Comparison of ENCODE assay signal across 8 mouse cellular contexts in the genomic region with DNA sequence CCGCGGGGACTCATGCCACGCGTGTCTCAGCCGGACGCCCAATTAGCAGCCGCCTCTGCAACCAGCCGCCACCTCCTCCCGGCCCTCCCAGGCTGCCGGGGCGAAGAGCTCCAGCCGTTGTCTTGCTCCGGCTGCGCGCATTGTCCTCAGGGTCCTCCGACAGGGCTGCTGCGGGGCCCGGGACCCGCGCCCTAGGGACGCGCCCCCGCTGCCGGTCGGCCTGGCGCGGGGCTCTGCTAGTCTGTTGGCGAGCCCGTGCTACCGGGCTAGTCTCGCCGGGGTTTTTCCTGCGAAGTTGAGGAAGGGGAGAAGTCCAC. TPM values are rescaled to one million over a fixed set of nuclear protein-coding genes. Genes with fewer than 3 reads are reported as not detected.
DNase-seq lines count a peak whose midpoint lies in the region; ATAC-seq and TF ChIP-seq lines count a peak whose summit lies in the region.

No protein-coding gene starts in this region.

- under 1% methylated on average over 33 of the region's 33 CpGs for WGBS in lung, adult 2 months
- 0% methylated on average over 33 of the region's 33 CpGs for WGBS in embryonic facial prominence, embryonic 13.5 days
- under 1% methylated on average over 33 of the region's 33 CpGs for WGBS in intestine, embryonic 15.5 days
- WGBS in neural tube, embryonic 12.5 days, result under 1% methylated on average over 33 of the region's 33 CpGs

- H3K4me1 ChIP-seq in lung, adult 2 months (ENCODE audit: control insufficient read depth, insufficient read depth, low read length), result peaks cover 2% of the 10 kb centered on the region
- peaks cover 20% of the 10 kb centered on the region for H3K4me1 ChIP-seq in embryonic facial prominence, embryonic 13.5 days
- peaks cover 2% of the 10 kb centered on the region; the same call in 1 of the 2 replicates for H3K4me1 ChIP-seq in intestine, embryonic 15.5 days (replicated peaks)
- peaks cover 14% of the 10 kb centered on the region for H3K4me1 ChIP-seq in neural tube, embryonic 12.5 days

- peak; percentile 8; the same call in 1 of the 2 replicates for ATAC-seq in embryonic facial prominence, embryonic 13.5 days (ENCODE audit: insufficient number of reproducible peaks, insufficient read depth, low FRiP score, low TSS enrichment, low read depth)
- peak; percentile 41 for ATAC-seq in intestine, embryonic 15.5 days
- peak; percentile 48 for ATAC-seq in neural tube, embryonic 12.5 days (ENCODE audit: low FRiP score, low read depth)
- no peak for ATAC-seq in megakaryocyte-erythroid progenitor cell, adult 5-6 weeks (replicated peaks; ENCODE audit: low FRiP score, low TSS enrichment, poor library complexity, severe bottlenecking)
- ATAC-seq in monocyte, adult 5-6 weeks (replicated peaks; ENCODE audit: insufficient number of reproducible peaks, low FRiP score, low TSS enrichment, poor library complexity, severe bottlenecking), result no peak

- TF ChIP-seq POLR2A in lung, adult 2 months (IDR thresholded peaks at IDR 0.05; ENCODE audit: borderline replicate concordance, extremely low read depth, low read depth, low read length), result no peak

- DNase-seq in lung, adult 2 months, result no peak
- no peak for DNase-seq in lung, postnatal 25 days (ENCODE audit: low spot score)
- DNase-seq in ovary, adult 18-20 months (ENCODE audit: low spot score), result no peak

- H3K9me3 ChIP-seq in embryonic facial prominence, embryonic 13.5 days, result no peaks in the 10 kb centered on the region
- no peaks in the 10 kb centered on the region for H3K9me3 ChIP-seq in intestine, embryonic 15.5 days
- no peaks in the 10 kb centered on the region for H3K9me3 ChIP-seq in neural tube, embryonic 12.5 days

- H3K9ac ChIP-seq in embryonic facial prominence, embryonic 13.5 days, result peak overlapping the region; percentile 92
- peak overlapping the region; percentile 83 for H3K9ac ChIP-seq in intestine, embryonic 15.5 days
- H3K9ac ChIP-seq in neural tube, embryonic 12.5 days, result peak overlapping the region; percentile 88

- peaks cover 8% of the 10 kb centered on the region; the same call in 1 of the 2 replicates for H3K36me3 ChIP-seq in embryonic facial prominence, embryonic 13.5 days
- H3K36me3 ChIP-seq in intestine, embryonic 15.5 days, result no peaks in the 10 kb centered on the region
- no peaks in the 10 kb centered on the region for H3K36me3 ChIP-seq in neural tube, embryonic 12.5 days

- H3K27ac ChIP-seq in embryonic facial prominence, embryonic 13.5 days, result peak overlapping the region; percentile 96
- peak overlapping the region; percentile 89 for H3K27ac ChIP-seq in intestine, embryonic 15.5 days
- H3K27ac ChIP-seq in neural tube, embryonic 12.5 days, result peak overlapping the region; percentile 71

- TF ChIP-seq CTCF in lung, adult 2 months (IDR thresholded peaks at IDR 0.05; ENCODE audit: insufficient read depth, low read length), result no peak

- H3K4me3 ChIP-seq in lung, adult 2 months (replicated peaks; ENCODE audit: extremely low read depth, low read depth, low read length), result peak overlapping the region; percentile 64
- H3K4me3 ChIP-seq in embryonic facial prominence, embryonic 13.5 days, result peak overlapping the region; percentile 89
- peak overlapping the region; percentile 86 for H3K4me3 ChIP-seq in intestine, embryonic 15.5 days (replicated peaks)
- peak overlapping the region; percentile 79 for H3K4me3 ChIP-seq in neural tube, embryonic 12.5 days

- peak overlapping the region; percentile 86 for H3K4me2 ChIP-seq in embryonic facial prominence, embryonic 13.5 days
- peak overlapping the region; percentile 85 for H3K4me2 ChIP-seq in intestine, embryonic 15.5 days (replicated peaks)
- peak overlapping the region; percentile 64 for H3K4me2 ChIP-seq in neural tube, embryonic 12.5 days (replicated peaks)

- no peaks in the 10 kb centered on the region for H3K27me3 ChIP-seq in embryonic facial prominence, embryonic 13.5 days
- H3K27me3 ChIP-seq in intestine, embryonic 15.5 days (replicated peaks), result no peaks in the 10 kb centered on the region
- H3K27me3 ChIP-seq in neural tube, embryonic 12.5 days (replicated peaks), result no peaks in the 10 kb centered on the region

RNA-seq across cellular contexts. Expression of gene B430305J03Rik, which starts 1.1 kb away (rescaled TPM):
- polyA plus RNA-seq in lung, adult 2 months (2012; rRNA removed), result 0.14 and 0.20 TPM in 2 replicates
- not detected in 2 replicates for polyA plus RNA-seq in embryonic facial prominence, embryonic 13.5 days (2015; fragmentation: Nextera tagmentation; extraction: Ambion mirVana)
- polyA plus RNA-seq in intestine, embryonic 15.5 days (2015; fragmentation: Nextera tagmentation; extraction: Ambion mirVana), result not detected in 2 replicates
- not detected in 2 replicates for polyA plus RNA-seq in neural tube, embryonic 12.5 days (2016; fragmentation: Nextera tagmentation; extraction: Ambion mirVana)
- 0.17 and 0.28 TPM in 2 replicates for total RNA-seq in megakaryocyte-erythroid progenitor cell, adult 5-6 weeks (2014; fragmentation: Nextera tagmentation)
- 0.05 and 0.19 TPM in 2 replicates for total RNA-seq in megakaryocyte-erythroid progenitor cell, adult 5-6 weeks (2017)
- total RNA-seq in monocyte, adult 5-6 weeks (2017), result 1.1 to 1.9 TPM (median 1.7 TPM) in 3 replicates

RNA-seq across cellular contexts. Expression of gene Rap2b, which starts 3.2 kb away (rescaled TPM):
- 4.1 and 5.1 TPM in 2 replicates for polyA plus RNA-seq in lung, adult 2 months (2012; rRNA removed)
- 19.2 and 20.0 TPM in 2 replicates for polyA plus RNA-seq in embryonic facial prominence, embryonic 13.5 days (2015; fragmentation: Nextera tagmentation; extraction: Ambion mirVana)
- 6.8 and 8.3 TPM in 2 replicates for polyA plus RNA-seq in intestine, embryonic 15.5 days (2015; fragmentation: Nextera tagmentation; extraction: Ambion mirVana)
- polyA plus RNA-seq in neural tube, embryonic 12.5 days (2016; fragmentation: Nextera tagmentation; extraction: Ambion mirVana), result 13.6 and 14.6 TPM in 2 replicates
- 5.1 and 6.0 TPM in 2 replicates for total RNA-seq in megakaryocyte-erythroid progenitor cell, adult 5-6 weeks (2014; fragmentation: Nextera tagmentation)
- 9.6 and 11.4 TPM in 2 replicates for total RNA-seq in megakaryocyte-erythroid progenitor cell, adult 5-6 weeks (2017)
- 19.0 to 29.0 TPM (median 24.3 TPM) in 3 replicates for total RNA-seq in monocyte, adult 5-6 weeks (2017)

Comparison
In these comparisons a context has a peak if more than half of its experiments do, and no peak if none do; other contexts are left out.
1. ATAC-seq: peak in embryonic facial prominence, embryonic 13.5 days (single experiment), intestine, embryonic 15.5 days (single experiment) and neural tube, embryonic 12.5 days (single experiment); none in megakaryocyte-erythroid progenitor cell, adult 5-6 weeks (single experiment) and monocyte, adult 5-6 weeks (single experiment).
2. Peak in every context shown above with its lines, with median percentiles within 50 percentile points of each other: H3K4me3 ChIP-seq, H3K27ac ChIP-seq, H3K4me2 ChIP-seq and H3K9ac ChIP-seq.